Mouse (Mus musculus) G1E (cell line): ENCODE measurements around the gene Gsk3a.

Experiments
- CTCF ChIP-seq: IDR thresholded peaks from 2 replicates; pipeline ENCODE4 v1.5.1; 2012; ENCODE audit warnings: low read depth, low read length, inconsistent platforms, mixed read lengths
- GATA1 ChIP-seq: IDR thresholded peaks from 2 replicates; pipeline ENCODE4 v1.6.1; 2012; ENCODE audit warnings: borderline replicate concordance, low read length, inconsistent platforms, mixed read lengths
- GATA2 ChIP-seq: IDR thresholded peaks from 2 replicates; pipeline ENCODE4 v1.6.1; 2012; ENCODE audit warnings: low read depth, low read length, inconsistent platforms, borderline replicate concordance
- POLR2AphosphoS5 ChIP-seq: IDR thresholded peaks from 2 replicates; pipeline ENCODE4 v1.6.1; 2012; ENCODE audit warnings: low read depth, low read length, inconsistent platforms; ENCODE audit not compliant: insufficient replicate concordance
- TAL1 ChIP-seq: conservative IDR thresholded peaks from 2 replicates; pipeline ENCODE4 v1.6.1; 2012; ENCODE audit warnings: low read depth, low read length, inconsistent platforms, mixed read lengths

GRCm38 (mm10) chr7:25268588-25268987 is 30.9 kb upstream of the Gsk3a start:
- TF ChIP-seq GATA1 (no peak), CTCF (no peak), TAL1 (no peak), GATA2 (no peak), POLR2AphosphoS5 (no peak)
